Mouse (Mus musculus) kidney, embryonic 15.5 days (tissue): ENCODE measurements at regions not wholly inside any gene's neighbourhood (a gene's known extent, or its start where the extent isn't known, plus 50 kb on each side); places are given as distances from the start of the nearest gene placed in this dataset.

Experiments used
- ATAC-seq: fragments of 200-750 bp; cut with Nextera tagmentation; replicated peaks from 2 replicates; pipeline ENCODE4 v1.8.0; 2017; ENCODE audit warnings: moderate TSS enrichment; ENCODE audit not compliant: low FRiP score
- H3K27ac ChIP-seq: fragments of 300-500 bp; sonication (generic); 2 replicates; pipeline ENCODE4 v1.5.1; 2015; ENCODE audit warnings: mild to moderate bottlenecking, inconsistent platforms
- H3K27me3 ChIP-seq: fragments of 300-500 bp; sonication (generic); 2 replicates; pipeline ENCODE4 v1.6.1; 2015; ENCODE audit warnings: inconsistent platforms
- H3K36me3 ChIP-seq: fragments of 300-500 bp; sonication (generic); 2 replicates; pipeline ENCODE4 v1.6.1; 2015; ENCODE audit warnings: inconsistent platforms
- H3K4me1 ChIP-seq: fragments of 300-500 bp; sonication (generic); 2 replicates; pipeline ENCODE4 v1.6.1; 2015; ENCODE audit warnings: inconsistent platforms
- H3K4me2 ChIP-seq: fragments of 300-500 bp; sonication (generic); 2 replicates; pipeline ENCODE4 v1.6.1; 2015; ENCODE audit warnings: moderate library complexity, mild to moderate bottlenecking, inconsistent platforms
- H3K4me3 ChIP-seq: fragments of 300-500 bp; sonication (generic); replicated peaks from 2 replicates; pipeline ENCODE4 v1.5.1; 2015; ENCODE audit warnings: mild to moderate bottlenecking, inconsistent platforms
- H3K9ac ChIP-seq: fragments of 300-500 bp; sonication (generic); 2 replicates; pipeline ENCODE4 v1.6.1; 2015; ENCODE audit warnings: mild to moderate bottlenecking, inconsistent platforms
- H3K9me3 ChIP-seq: fragments of 300-500 bp; sonication (generic); replicated peaks from 2 replicates; pipeline ENCODE4 v1.6.1; 2016; ENCODE audit warnings: inconsistent platforms
- WGBS: fragments of 180-500 bp; shearing (Covaris S2); methylation state at CpG from one replicate; pipeline ENCODE4 v1.1.7; 2015; ENCODE audit warnings: mixed read lengths; 5-methylcytosine and 5-hydroxymethylcytosine counted together

- 75% methylated on average over 3 of the region's 3 CpGs for WGBS
- Histone ChIP-seq H3K9me3 (no peaks in the 10 kb centered on the region), H3K9ac (no peak overlapping the region), H3K4me1 (peaks cover 3% of the 10 kb centered on the region; the same call in 1 of the 2 replicates), H3K4me2 (no peak overlapping the region), H3K27ac (no peak overlapping the region), H3K36me3 (no peaks in the 10 kb centered on the region), H3K27me3 (no peaks in the 10 kb centered on the region), H3K4me3 (no peak overlapping the region)
- ATAC-seq: no peak
These were observed 68.8 kb upstream of the Nepro start for GRCm38 (mm10) chr16:44655306-44655705.

- H3K4me1 ChIP-seq: peaks cover 11% of the 10 kb centered on the region
- WGBS: 17% methylated on average over 2 of the region's 2 CpGs
- ATAC-seq: peak; percentile 58
- peak overlapping the region; percentile 80 for H3K27ac ChIP-seq
- H3K9ac ChIP-seq: no peak overlapping the region
- H3K4me2 ChIP-seq: no peak overlapping the region
- no peaks in the 10 kb centered on the region for H3K9me3 ChIP-seq
- H3K4me3 ChIP-seq: no peak overlapping the region
- H3K27me3 ChIP-seq: no peaks in the 10 kb centered on the region
- H3K36me3 ChIP-seq: no peaks in the 10 kb centered on the region
These were observed 75.4 kb upstream of the Nepro start for GRCm38 (mm10) chr16:44648547-44649223.

- no peaks in the 10 kb centered on the region for H3K9me3 ChIP-seq
- ATAC-seq: peak; percentile 33; the same call in 1 of the 2 replicates
- H3K9ac ChIP-seq: no peak overlapping the region
- no peak overlapping the region for H3K4me3 ChIP-seq
- H3K27me3 ChIP-seq: no peaks in the 10 kb centered on the region
- no peak overlapping the region for H3K4me2 ChIP-seq
- WGBS: 10% methylated on average over 4 of the region's 4 CpGs
- no peaks in the 10 kb centered on the region for H3K36me3 ChIP-seq
- 0 out of 2 replicates have a peak overlapping the region, but pooled peaks have one; percentile 30 for H3K27ac ChIP-seq
- peaks cover 9% of the 10 kb centered on the region for H3K4me1 ChIP-seq
These were observed 80.1 kb upstream of the Nepro start for GRCm38 (mm10) chr16:44643992-44644391.

- no peak for ATAC-seq
- peaks cover 17% of the 10 kb centered on the region for H3K4me1 ChIP-seq
- WGBS: 89% methylated on average over 3 of the region's 3 CpGs
- no peak overlapping the region for H3K27ac ChIP-seq
- no peaks in the 10 kb centered on the region for H3K27me3 ChIP-seq
- no peak overlapping the region for H3K4me2 ChIP-seq
- H3K9ac ChIP-seq: no peak overlapping the region
- H3K9me3 ChIP-seq: no peaks in the 10 kb centered on the region
- H3K4me3 ChIP-seq: no peak overlapping the region
- no peaks in the 10 kb centered on the region for H3K36me3 ChIP-seq
These were observed 78.4 kb upstream of the Boc start for GRCm38 (mm10) chr16:44637100-44637499.

GRCm38 (mm10) chr16:44634486-44634885 lies 75.8 kb upstream of the Boc start:
- Histone ChIP-seq H3K4me1 (peaks cover 43% of the 10 kb centered on the region), H3K27me3 (no peaks in the 10 kb centered on the region), H3K36me3 (no peaks in the 10 kb centered on the region), H3K4me2 (no peak overlapping the region), H3K9ac (no peak overlapping the region), H3K4me3 (no peak overlapping the region), H3K9me3 (no peaks in the 10 kb centered on the region), H3K27ac (no peak overlapping the region)
- WGBS: 96% methylated on average over 4 of the region's 4 CpGs
- no peak for ATAC-seq

- no peak overlapping the region for H3K9ac ChIP-seq
- ATAC-seq: no peak
- no peaks in the 10 kb centered on the region for H3K9me3 ChIP-seq
- no peak overlapping the region for H3K4me3 ChIP-seq
- H3K4me2 ChIP-seq: peak overlapping the region; percentile 27
- 38% methylated on average over 9 of the region's 9 CpGs for WGBS
- no peaks in the 10 kb centered on the region for H3K27me3 ChIP-seq
- H3K27ac ChIP-seq: peak overlapping the region; percentile 92
- H3K4me1 ChIP-seq: peaks cover 50% of the 10 kb centered on the region
- H3K36me3 ChIP-seq: no peaks in the 10 kb centered on the region
These were observed 74.5 kb upstream of the Boc start for GRCm38 (mm10) chr16:44633059-44633667.

GRCm38 (mm10) chr16:44632330-44633058 lies 73.8 kb upstream of the Boc start:
- peak overlapping the region; percentile 92 for H3K27ac ChIP-seq
- no peaks in the 10 kb centered on the region for H3K36me3 ChIP-seq
- H3K9ac ChIP-seq: no peak overlapping the region
- 12% methylated on average over 9 of the region's 9 CpGs for WGBS
- no peaks in the 10 kb centered on the region for H3K27me3 ChIP-seq
- H3K4me2 ChIP-seq: peak overlapping the region; percentile 27
- H3K4me3 ChIP-seq: no peak overlapping the region
- ATAC-seq: peak; percentile 68
- H3K9me3 ChIP-seq: no peaks in the 10 kb centered on the region
- H3K4me1 ChIP-seq: peaks cover 52% of the 10 kb centered on the region

- Histone ChIP-seq H3K27ac (peak overlapping the region; percentile 92), H3K4me3 (no peak overlapping the region), H3K9ac (no peak overlapping the region), H3K4me2 (no peak overlapping the region), H3K9me3 (no peaks in the 10 kb centered on the region), H3K27me3 (no peaks in the 10 kb centered on the region), H3K36me3 (no peaks in the 10 kb centered on the region), H3K4me1 (peaks cover 56% of the 10 kb centered on the region)
- no peak for ATAC-seq
- 41% methylated on average over 4 of the region's 4 CpGs for WGBS
These were observed 72.8 kb upstream of the Boc start for GRCm38 (mm10) chr16:44631357-44632053.

GRCm38 (mm10) chr16:44630861-44631260 lies 72.2 kb upstream of the Boc start:
- 0 out of 2 replicates have a peak, but pooled peaks have one; percentile 2 for ATAC-seq
- H3K4me1 ChIP-seq: peaks cover 62% of the 10 kb centered on the region
- H3K4me3 ChIP-seq: no peak overlapping the region

GRCm38 (mm10) chr16:44630426-44630825 lies 71.7 kb upstream of the Boc start:
- Histone ChIP-seq H3K9ac (no peak overlapping the region), H3K27me3 (no peaks in the 10 kb centered on the region), H3K9me3 (no peaks in the 10 kb centered on the region), H3K4me1 (peaks cover 66% of the 10 kb centered on the region), H3K4me2 (no peak overlapping the region), H3K4me3 (no peak overlapping the region), H3K27ac (peak overlapping the region; percentile 92), H3K36me3 (no peaks in the 10 kb centered on the region)
- 12% methylated on average over 9 of the region's 9 CpGs for WGBS
- no peak; the same call in 1 of the 2 replicates for ATAC-seq

More at GRCm38 (mm10) chr16:44630861-44631260, 72.2 kb upstream of the Boc start:
- no peak overlapping the region for H3K9ac ChIP-seq
- H3K4me2 ChIP-seq: no peak overlapping the region
- H3K27me3 ChIP-seq: no peaks in the 10 kb centered on the region
- 30% methylated on average over 9 of the region's 9 CpGs for WGBS
- peak overlapping the region; percentile 92 for H3K27ac ChIP-seq
- no peaks in the 10 kb centered on the region for H3K9me3 ChIP-seq
- no peaks in the 10 kb centered on the region for H3K36me3 ChIP-seq

- WGBS: 25% methylated on average over 8 of the region's 8 CpGs
- Histone ChIP-seq H3K36me3 (no peaks in the 10 kb centered on the region), H3K27me3 (no peaks in the 10 kb centered on the region), H3K4me3 (no peak overlapping the region), H3K9me3 (no peaks in the 10 kb centered on the region), H3K4me1 (peaks cover 70% of the 10 kb centered on the region), H3K27ac (peak overlapping the region; percentile 92), H3K4me2 (peak overlapping the region; percentile 24; the same call in 1 of the 2 replicates), H3K9ac (no peak overlapping the region)
- ATAC-seq: peak; percentile 87
These were observed 70.9 kb upstream of the Boc start for GRCm38 (mm10) chr16:44629296-44630275.
